Mouse (Mus musculus): ENCODE data around the gene Mybbp1a.

DNA sequence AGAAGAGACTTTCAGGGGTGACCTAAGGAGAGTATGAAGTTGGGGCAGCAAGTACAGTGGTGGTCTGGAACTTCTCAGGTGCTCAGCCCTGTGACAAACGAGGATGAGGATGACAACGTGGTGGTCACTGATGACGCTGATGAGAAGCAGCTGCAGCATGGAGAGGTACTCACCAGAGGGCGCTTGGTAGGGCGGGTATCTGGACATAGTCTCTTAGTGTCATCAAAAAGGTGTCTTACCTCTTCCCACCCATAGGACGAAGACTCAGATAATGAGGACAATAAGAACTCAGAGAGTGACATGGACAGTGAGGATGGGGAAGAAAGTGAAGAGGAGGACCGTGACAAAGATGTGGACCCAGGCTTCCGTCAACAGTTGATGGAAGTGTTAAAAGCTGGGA lies 6.3 kb downstream of the Mybbp1a start:
- TF ChIP-seq GATA1 (IDR thresholded peaks at IDR 0.05; ENCODE audit: low read length) (no peak), TAL1 (IDR thresholded peaks at IDR 0.05; ENCODE audit: low read length) (no peak)

Data from erythroblast, embryonic 14.5 days (primary cell).